Mouse (Mus musculus): ENCODE measurements at regions not wholly inside any gene's neighbourhood (a gene's known extent, or its start where the extent isn't known, plus 50 kb on each side); places are given as distances from the start of the nearest gene placed in this dataset.

GRCm38 (mm10) chr19:36681056-36681455, 55.4 kb downstream of the Ppp1r3c start:
- DNase-seq (ENCODE audit: low spot score) = no peak
- no peaks in the 10 kb centered on the region for H3K9me3 ChIP-seq (replicated peaks; ENCODE audit: control insufficient read depth, low read length)
- no peaks in the 10 kb centered on the region for H3K36me3 ChIP-seq (replicated peaks; ENCODE audit: control insufficient read depth, insufficient read depth, low read depth, low read length)
- H3K27me3 ChIP-seq (ENCODE audit: control insufficient read depth, insufficient read depth, low read length) = no peaks in the 10 kb centered on the region
- no peak overlapping the region for H3K4me3 ChIP-seq (ENCODE audit: low read depth, low read length)
- 97% methylated on average over 4 of the region's 4 CpGs for WGBS
- ATAC-seq (replicated peaks; ENCODE audit: insufficient number of reproducible peaks, low FRiP score, low TSS enrichment, low read depth) = no peak
- H3K27ac ChIP-seq (replicated peaks; ENCODE audit: low read depth, low read length) = no peak overlapping the region
- no peak overlapping the region for H3K4me2 ChIP-seq (ENCODE audit: low read depth, low read length)
- H3K4me1 ChIP-seq (ENCODE audit: control insufficient read depth, insufficient read depth, low read length) = peaks cover 6% of the 10 kb centered on the region
- H3K9ac ChIP-seq (replicated peaks; ENCODE audit: low read length) = no peak overlapping the region

- H3K4me3 ChIP-seq (ENCODE audit: low read depth, low read length) = no peak overlapping the region
- H3K4me2 ChIP-seq (ENCODE audit: low read depth, low read length) = no peak overlapping the region
Measured at GRCm38 (mm10) chr19:36680322-36680721, 56.1 kb downstream of the Ppp1r3c start.

GRCm38 (mm10) chr19:36679028-36679820, 57.2 kb downstream of the Ppp1r3c start:
- ATAC-seq (replicated peaks; ENCODE audit: insufficient number of reproducible peaks, low FRiP score, low TSS enrichment, low read depth) = no peak; the same call in 1 of the 2 replicates
- H3K4me3 ChIP-seq (ENCODE audit: low read depth, low read length) = no peak overlapping the region
- H3K9ac ChIP-seq (replicated peaks; ENCODE audit: low read length) = no peak overlapping the region
- no peaks in the 10 kb centered on the region for H3K27me3 ChIP-seq (ENCODE audit: control insufficient read depth, insufficient read depth, low read length)
- H3K4me2 ChIP-seq (ENCODE audit: low read depth, low read length) = no peak overlapping the region
- no peaks in the 10 kb centered on the region for H3K9me3 ChIP-seq (replicated peaks; ENCODE audit: control insufficient read depth, low read length)
- peak; percentile 34 for DNase-seq (ENCODE audit: low spot score)
- H3K27ac ChIP-seq (replicated peaks; ENCODE audit: low read depth, low read length) = no peak overlapping the region
- H3K4me1 ChIP-seq (ENCODE audit: control insufficient read depth, insufficient read depth, low read length) = peaks cover 6% of the 10 kb centered on the region
- 17% methylated on average over 4 of the region's 4 CpGs for WGBS
- no peaks in the 10 kb centered on the region for H3K36me3 ChIP-seq (replicated peaks; ENCODE audit: control insufficient read depth, insufficient read depth, low read depth, low read length)

More at GRCm38 (mm10) chr19:36680322-36680721, 56.1 kb downstream of the Ppp1r3c start:
- ATAC-seq (replicated peaks; ENCODE audit: insufficient number of reproducible peaks, low FRiP score, low TSS enrichment, low read depth) (no peak), DNase-seq (ENCODE audit: low spot score) (no peak)
- no peak overlapping the region for H3K27ac ChIP-seq (replicated peaks; ENCODE audit: low read depth, low read length)
- H3K27me3 ChIP-seq (ENCODE audit: control insufficient read depth, insufficient read depth, low read length) = no peaks in the 10 kb centered on the region
- no peaks in the 10 kb centered on the region for H3K9me3 ChIP-seq (replicated peaks; ENCODE audit: control insufficient read depth, low read length)
- H3K9ac ChIP-seq (replicated peaks; ENCODE audit: low read length) = no peak overlapping the region
- 84% methylated on average over 2 of the region's 2 CpGs for whole genome bisulfite sequencing
- peaks cover 6% of the 10 kb centered on the region for H3K4me1 ChIP-seq (ENCODE audit: control insufficient read depth, insufficient read depth, low read length)
- H3K36me3 ChIP-seq (replicated peaks; ENCODE audit: control insufficient read depth, insufficient read depth, low read depth, low read length) = no peaks in the 10 kb centered on the region

GRCm38 (mm10) chr19:36678382-36679027, 57.9 kb downstream of the Ppp1r3c start:
- ATAC-seq (replicated peaks; ENCODE audit: insufficient number of reproducible peaks, low FRiP score, low TSS enrichment, low read depth) = no peak
- Histone ChIP-seq H3K9ac (replicated peaks; ENCODE audit: low read length) (no peak overlapping the region), H3K4me3 (ENCODE audit: low read depth, low read length) (no peak overlapping the region), H3K4me2 (ENCODE audit: low read depth, low read length) (no peak overlapping the region), H3K27ac (replicated peaks; ENCODE audit: low read depth, low read length) (no peak overlapping the region), H3K36me3 (replicated peaks; ENCODE audit: control insufficient read depth, insufficient read depth, low read depth, low read length) (no peaks in the 10 kb centered on the region), H3K27me3 (ENCODE audit: control insufficient read depth, insufficient read depth, low read length) (no peaks in the 10 kb centered on the region), H3K4me1 (ENCODE audit: control insufficient read depth, insufficient read depth, low read length) (peaks cover 6% of the 10 kb centered on the region), H3K9me3 (replicated peaks; ENCODE audit: control insufficient read depth, low read length) (no peaks in the 10 kb centered on the region)
- no peak for DNase-seq (ENCODE audit: low spot score)
- 75% methylated on average over 7 of the region's 7 CpGs for WGBS

GRCm38 (mm10) chr19:36677101-36678081, 59.1 kb downstream of the Ppp1r3c start:
- Histone ChIP-seq H3K9me3 (replicated peaks; ENCODE audit: control insufficient read depth, low read length) (no peaks in the 10 kb centered on the region), H3K4me3 (ENCODE audit: low read depth, low read length) (no peak overlapping the region), H3K27ac (replicated peaks; ENCODE audit: low read depth, low read length) (no peak overlapping the region), H3K4me1 (ENCODE audit: control insufficient read depth, insufficient read depth, low read length) (peaks cover 6% of the 10 kb centered on the region), H3K27me3 (ENCODE audit: control insufficient read depth, insufficient read depth, low read length) (no peaks in the 10 kb centered on the region), H3K9ac (replicated peaks; ENCODE audit: low read length) (no peak overlapping the region), H3K36me3 (replicated peaks; ENCODE audit: control insufficient read depth, insufficient read depth, low read depth, low read length) (no peaks in the 10 kb centered on the region), H3K4me2 (ENCODE audit: low read depth, low read length) (no peak overlapping the region)
- 77% methylated on average over 18 of the region's 18 CpGs for WGBS
- DNase-seq (ENCODE audit: low spot score) = no peak
- no peak for ATAC-seq (replicated peaks; ENCODE audit: insufficient number of reproducible peaks, low FRiP score, low TSS enrichment, low read depth)

- Histone ChIP-seq H3K36me3 (replicated peaks; ENCODE audit: control insufficient read depth, insufficient read depth, low read depth, low read length) (no peaks in the 10 kb centered on the region), H3K9ac (replicated peaks; ENCODE audit: low read length) (no peak overlapping the region), H3K27ac (replicated peaks; ENCODE audit: low read depth, low read length) (no peak overlapping the region), H3K27me3 (ENCODE audit: control insufficient read depth, insufficient read depth, low read length) (no peaks in the 10 kb centered on the region), H3K9me3 (replicated peaks; ENCODE audit: control insufficient read depth, low read length) (no peaks in the 10 kb centered on the region), H3K4me1 (ENCODE audit: control insufficient read depth, insufficient read depth, low read length) (peaks cover 6% of the 10 kb centered on the region), H3K4me2 (ENCODE audit: low read depth, low read length) (no peak overlapping the region), H3K4me3 (ENCODE audit: low read depth, low read length) (no peak overlapping the region)
- ATAC-seq (replicated peaks; ENCODE audit: insufficient number of reproducible peaks, low FRiP score, low TSS enrichment, low read depth) (no peak), DNase-seq (ENCODE audit: low spot score) (no peak)
- WGBS = 60% methylated on average over 4 of the region's 4 CpGs
Measured at GRCm38 (mm10) chr19:36674946-36675345, 61.5 kb downstream of the Ppp1r3c start.

GRCm38 (mm10) chr19:36670813-36671212, 65.6 kb downstream of the Ppp1r3c start:
- Histone ChIP-seq H3K9ac (replicated peaks; ENCODE audit: low read length) (no peak overlapping the region), H3K36me3 (replicated peaks; ENCODE audit: control insufficient read depth, insufficient read depth, low read depth, low read length) (no peaks in the 10 kb centered on the region), H3K4me2 (ENCODE audit: low read depth, low read length) (no peak overlapping the region), H3K4me3 (ENCODE audit: low read depth, low read length) (no peak overlapping the region), H3K27me3 (ENCODE audit: control insufficient read depth, insufficient read depth, low read length) (no peaks in the 10 kb centered on the region), H3K27ac (replicated peaks; ENCODE audit: low read depth, low read length) (no peak overlapping the region), H3K9me3 (replicated peaks; ENCODE audit: control insufficient read depth, low read length) (no peaks in the 10 kb centered on the region), H3K4me1 (ENCODE audit: control insufficient read depth, insufficient read depth, low read length) (no peaks in the 10 kb centered on the region)
- ATAC-seq (replicated peaks; ENCODE audit: insufficient number of reproducible peaks, low FRiP score, low TSS enrichment, low read depth) (no peak), DNase-seq (ENCODE audit: low spot score) (no peak)
- 47% methylated on average over 7 of the region's 7 CpGs for WGBS

Measured in embryonic facial prominence, embryonic 11.5 days (tissue).